Mouse (Mus musculus): ENCODE measurements around the gene Grpel1.

Gene Grpel1

GRCm38 (mm10) chr5:36515558-36515957 is 50.8 kb downstream of the Grpel1 start:
- DNase-seq: no peak

GRCm38 (mm10) chr5:36517596-36517995 is 52.8 kb downstream of the Grpel1 start:
- no peak for DNase-seq

GRCm38 (mm10) chr5:36519751-36520150 is 55.0 kb downstream of the Grpel1 start:
- DNase-seq: no peak

- DNase-seq: peak; percentile 39
These were observed 58.0 kb downstream of the Grpel1 start for GRCm38 (mm10) chr5:36522782-36523181.

GRCm38 (mm10) chr5:36523219-36523703 is 58.5 kb downstream of the Grpel1 start:
- no peak for DNase-seq
